ENCODE assay signal across 25 mouse cellular contexts in the genomic region with DNA sequence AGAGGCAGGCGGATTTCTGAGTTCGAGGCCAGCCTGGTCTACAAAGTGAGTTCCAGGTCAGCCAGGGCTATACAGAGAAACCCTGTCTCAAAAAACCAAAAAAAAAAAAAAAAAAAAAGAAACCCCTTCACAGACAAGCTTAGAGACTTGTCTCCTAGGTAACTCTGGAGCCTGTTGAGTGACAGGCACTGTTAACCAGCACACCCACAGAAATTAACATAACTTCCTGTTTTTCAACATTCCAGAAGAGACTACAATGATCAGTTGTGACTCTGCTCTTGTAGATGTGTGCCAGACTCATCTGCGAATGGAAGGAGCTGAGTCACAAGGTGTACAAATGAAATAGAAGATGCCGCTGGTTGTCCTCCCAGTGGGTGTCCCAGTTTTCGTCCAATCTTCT. TPM values are rescaled to one million over a fixed set of nuclear protein-coding genes. Genes with fewer than 3 reads are reported as not detected.
A peak's percentile ranks its signal among the peaks of the same experiment; 100 is the strongest.
DNase-seq lines count a peak whose midpoint lies in the region; ATAC-seq and TF ChIP-seq lines count a peak whose summit lies in the region.
"Had no signal": no experiment of that assay in that cellular context is flagged by ENCODE, and none has a peak within 500 bp of the region (broad histone marks: within the 10 kb centered on the region; RNA-seq: fewer than 3 reads in every experiment).

No protein-coding gene starts in this region.

- H3K27ac ChIP-seq in ES-Bruce4 (ENCODE audit: insufficient read depth, low read length), result peak overlapping the region; percentile 36; the same call in 1 of the 2 replicates
- H3K27ac ChIP-seq in hindbrain, embryonic 16.5 days (ENCODE audit: low read depth, low read length), result no peak overlapping the region
- H3K27ac ChIP-seq: embryonic facial prominence, embryonic 13.5 days; heart, embryonic 13.5 days; hindbrain, embryonic 12.5 days; liver, embryonic 13.5 days; neural tube, embryonic 15.5 days; stomach, postnatal 0 days had no signal

- no peaks in the 10 kb centered on the region for H3K27me3 ChIP-seq in ES-Bruce4 (ENCODE audit: control insufficient read depth, insufficient read depth, low read length, poor library complexity, severe bottlenecking)
- no peaks in the 10 kb centered on the region for H3K27me3 ChIP-seq in hindbrain, embryonic 16.5 days (replicated peaks; ENCODE audit: control insufficient read depth, insufficient read depth, low read length)
- H3K27me3 ChIP-seq: embryonic facial prominence, embryonic 13.5 days; heart, embryonic 13.5 days; hindbrain, embryonic 12.5 days; liver, embryonic 13.5 days; neural tube, embryonic 15.5 days had no signal

- TF ChIP-seq CTCF in ES-Bruce4 (IDR thresholded peaks at IDR 0.05; ENCODE audit: low read depth, low read length), result no peak

- no peak overlapping the region for H3K4me2 ChIP-seq in hindbrain, embryonic 16.5 days (ENCODE audit: low read length)
- H3K4me2 ChIP-seq: embryonic facial prominence, embryonic 13.5 days; heart, embryonic 13.5 days; hindbrain, embryonic 12.5 days; liver, embryonic 13.5 days; neural tube, embryonic 15.5 days had no signal

- no peak overlapping the region for H3K9ac ChIP-seq in ES-Bruce4 (ENCODE audit: low read depth, poor library complexity, severe bottlenecking)
- no peak overlapping the region for H3K9ac ChIP-seq in hindbrain, embryonic 16.5 days (ENCODE audit: low read depth, low read length)
- H3K9ac ChIP-seq: embryonic facial prominence, embryonic 13.5 days; heart, embryonic 13.5 days; hindbrain, embryonic 12.5 days; liver, embryonic 13.5 days; neural tube, embryonic 15.5 days had no signal

- DNase-seq in 3T3-L1 (ENCODE audit: low read depth, low spot score) (peak; percentile 20), R1 (ENCODE audit: low read depth, low spot score) (peak; percentile 98)
- no peak for DNase-seq in cerebellum, postnatal 14 days
- no peak for DNase-seq in urinary bladder, adult 2 months (ENCODE audit: low spot score)
- no peak for DNase-seq in spleen, adult 18-20 months
- DNase-seq: adrenal gland, postnatal 25 days; cerebellum, adult 11 months; cerebellum, adult 9-11 months; heart, adult 11 months; heart, postnatal 14 days; kidney, adult 18-20 months; kidney, postnatal 4 days; liver, embryonic 13.5 days; lung, adult 2 months; right cerebral cortex, adult 18-20 months had no signal

- H3K4me3 ChIP-seq in ES-Bruce4 (ENCODE audit: low read depth, low read length), result no peak overlapping the region
- no peak overlapping the region for H3K4me3 ChIP-seq in hindbrain, embryonic 16.5 days (ENCODE audit: low read length)
- H3K4me3 ChIP-seq: embryonic facial prominence, embryonic 13.5 days; heart, embryonic 13.5 days; hindbrain, embryonic 12.5 days; liver, embryonic 13.5 days; neural tube, embryonic 15.5 days had no signal

- H3K36me3 ChIP-seq in ES-Bruce4 (ENCODE audit: control insufficient read depth, insufficient read depth, low read length, poor library complexity, severe bottlenecking), result no peaks in the 10 kb centered on the region
- H3K36me3 ChIP-seq in hindbrain, embryonic 16.5 days (ENCODE audit: control insufficient read depth, insufficient read depth, low read length), result no peaks in the 10 kb centered on the region
- H3K36me3 ChIP-seq: embryonic facial prominence, embryonic 13.5 days; heart, embryonic 13.5 days; hindbrain, embryonic 12.5 days; liver, embryonic 13.5 days; neural tube, embryonic 15.5 days had no signal

- H3K9me3 ChIP-seq in ES-Bruce4 (replicated peaks; ENCODE audit: control insufficient read depth, insufficient read depth, low read length, poor library complexity, severe bottlenecking), result no peaks in the 10 kb centered on the region
- H3K9me3 ChIP-seq in hindbrain, embryonic 16.5 days (ENCODE audit: control insufficient read depth, low read length), result no peaks in the 10 kb centered on the region
- H3K9me3 ChIP-seq: embryonic facial prominence, embryonic 13.5 days; heart, embryonic 13.5 days; hindbrain, embryonic 12.5 days; liver, embryonic 13.5 days; neural tube, embryonic 15.5 days had no signal

- no peak for TF ChIP-seq POLR2A in ES-Bruce4 (IDR thresholded peaks at IDR 0.05; ENCODE audit: insufficient read depth, low read length)

- TF ChIP-seq EP300 in ES-Bruce4 (IDR thresholded peaks at IDR 0.05; ENCODE audit: insufficient read depth, low read depth, low read length), result no peak

- ATAC-seq in hematopoietic stem cell, adult 5-6 weeks (replicated peaks in 1 of 2; ENCODE audit: insufficient read depth in 1 of 2, low FRiP score in 2 of 2, low TSS enrichment in 1 of 2, low read depth in 1 of 2, poor library complexity in 2 of 2, severe bottlenecking in 2 of 2), result peak; percentile 91 to 93
- no peak for ATAC-seq in hindbrain, embryonic 16.5 days
- ATAC-seq: forebrain, embryonic 14.5 days; midbrain, embryonic 16.5 days had no signal

- 93% methylated on average over 5 of the region's 5 CpGs for WGBS in hindbrain, embryonic 16.5 days

- no peaks in the 10 kb centered on the region for H3K4me1 ChIP-seq in ES-Bruce4 (ENCODE audit: control insufficient read depth, insufficient read depth, low read length)
- no peaks in the 10 kb centered on the region for H3K4me1 ChIP-seq in hindbrain, embryonic 16.5 days (ENCODE audit: control insufficient read depth, insufficient read depth, low read depth, low read length)
- H3K4me1 ChIP-seq: embryonic facial prominence, embryonic 13.5 days; heart, embryonic 13.5 days; hindbrain, embryonic 12.5 days; liver, embryonic 13.5 days; neural tube, embryonic 15.5 days had no signal

RNA-seq across cellular contexts. Expression of a gene that starts 44.9 kb away (rescaled TPM):
- polyA plus RNA-seq in ES-Bruce4 (2011; ENCODE audit: insufficient read depth, insufficient read length, low read depth, missing spikeins), result 536 and 550 TPM in 2 replicates
- 544 and 546 TPM in 2 replicates for total RNA-seq in hematopoietic stem cell, adult 5-6 weeks (2017)
- polyA plus RNA-seq in hindbrain, embryonic 16.5 days (2015; fragmentation: Nextera tagmentation; extraction: Ambion mirVana), result 263 and 333 TPM in 2 replicates
- 107 and 119 TPM in 2 replicates for polyA plus RNA-seq in urinary bladder, adult 2 months (2012; rRNA removed)

Comparison
In these comparisons a context has a peak if more than half of its experiments do, and no peak if none do; other contexts are left out.
1. DNase-seq: peak in 3T3-L1 (single experiment) and R1 (single experiment); none in cerebellum, postnatal 14 days (0 of 2), urinary bladder, adult 2 months (single experiment) and spleen, adult 18-20 months (0 of 2).